Mouse (Mus musculus) spleen, postnatal 36 days (tissue): ENCODE results near the gene Filip1.

Experiments used
- DNase-seq, 2 experiments: peaks; one replicate each; pipeline ENCODE4 v3.0.0; 2022; ENCODE audit warnings: low spot score in 2 of 2, mixed read lengths in 1 of 2

The Filip1 gene

DNA sequence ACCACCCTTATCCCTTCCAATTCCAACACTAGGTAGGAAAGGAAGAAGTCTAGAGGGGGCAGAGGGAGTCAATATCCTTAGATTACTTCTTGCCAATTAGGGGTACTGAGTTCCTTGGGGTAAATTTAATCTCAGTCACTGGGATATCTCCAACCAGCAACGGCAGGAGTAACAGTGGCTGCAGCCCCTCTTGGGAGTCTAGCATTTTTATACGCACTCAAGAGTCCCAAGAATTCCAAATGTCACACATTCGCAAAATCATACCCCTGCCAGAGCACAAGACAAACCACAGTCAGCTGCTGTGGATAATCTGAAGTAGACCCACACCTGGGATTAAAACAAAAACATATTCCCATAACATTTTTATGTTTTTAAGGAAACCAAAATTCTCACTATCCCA lies 102.5 kb downstream of the Filip1 start:
- DNase-seq, result no peak

DNA sequence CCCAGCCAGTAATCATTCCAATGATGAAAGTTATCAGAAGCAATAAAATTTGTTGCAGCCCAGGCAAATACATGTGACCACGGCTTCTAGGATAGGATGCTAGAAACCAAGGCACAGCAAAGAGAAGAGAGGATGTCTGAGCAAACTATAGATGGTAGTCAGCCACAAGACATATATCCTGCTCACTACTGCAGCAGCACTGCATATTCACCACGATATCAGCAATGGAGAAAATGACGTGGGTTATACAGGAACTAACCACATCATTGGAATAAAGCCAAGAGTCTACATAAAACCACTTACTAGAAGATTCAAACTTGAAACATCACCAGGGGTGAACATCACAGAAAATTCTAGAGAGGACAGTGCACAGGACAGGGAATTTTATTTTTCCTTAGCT lies 113.8 kb downstream of the Filip1 start:
- no peak for DNase-seq

DNA sequence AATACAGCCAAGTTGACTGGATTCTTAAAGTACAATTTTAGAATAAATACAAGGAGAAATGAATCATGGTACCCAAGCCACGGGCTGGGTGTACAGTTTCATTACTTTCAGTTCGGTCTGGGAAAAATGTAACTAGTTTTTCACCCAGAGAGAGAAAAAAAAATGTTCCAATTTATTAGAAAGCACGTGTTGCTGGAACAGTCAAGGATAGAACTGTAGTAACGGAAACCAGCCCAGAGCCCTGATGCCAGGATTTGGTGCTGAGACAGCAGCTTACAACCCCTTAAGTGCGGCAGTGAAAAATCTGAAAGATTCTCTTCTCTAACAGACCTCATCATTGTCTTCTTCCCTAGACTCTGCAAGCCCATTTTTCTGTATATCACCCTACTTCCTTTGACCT lies 118.0 kb downstream of the Filip1 start:
- DNase-seq, result no peak

DNA sequence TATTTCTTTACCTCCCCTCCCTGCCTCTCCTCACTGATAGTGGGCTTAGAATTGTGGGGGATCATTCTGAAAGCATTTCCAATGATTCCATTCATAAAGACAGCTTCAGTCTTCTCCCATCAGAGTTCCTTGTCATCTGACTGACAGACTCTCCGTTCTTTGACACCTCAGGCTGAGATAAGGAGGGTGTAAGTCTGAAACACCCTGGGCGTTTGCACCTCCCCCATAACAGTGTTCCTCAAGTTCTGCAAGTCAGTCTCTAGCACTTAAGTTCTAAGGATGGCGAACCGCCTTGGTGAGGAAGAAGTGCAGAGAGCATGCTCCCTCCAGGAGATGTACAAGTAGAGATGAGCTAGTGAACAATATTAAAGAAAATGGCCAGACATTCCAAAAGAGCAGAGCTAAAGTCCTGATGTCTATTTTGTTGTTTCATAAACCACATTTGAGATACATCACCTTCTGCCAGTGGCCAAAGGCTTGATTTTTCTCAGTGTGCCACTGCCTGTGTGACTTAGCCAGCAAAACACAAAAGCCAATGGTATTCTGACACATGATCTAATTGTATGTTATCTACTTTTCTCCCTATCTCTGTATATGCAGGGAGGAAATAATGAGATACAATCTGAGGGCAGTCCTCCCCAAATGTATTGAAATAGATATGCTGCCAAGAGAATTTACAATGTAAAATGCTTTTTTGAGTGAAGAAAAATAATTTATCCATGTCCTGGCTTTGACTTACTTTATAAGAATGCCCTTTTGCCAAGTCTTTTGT lies 118.6 kb downstream of the Filip1 start:
- DNase-seq, result no peak

DNA sequence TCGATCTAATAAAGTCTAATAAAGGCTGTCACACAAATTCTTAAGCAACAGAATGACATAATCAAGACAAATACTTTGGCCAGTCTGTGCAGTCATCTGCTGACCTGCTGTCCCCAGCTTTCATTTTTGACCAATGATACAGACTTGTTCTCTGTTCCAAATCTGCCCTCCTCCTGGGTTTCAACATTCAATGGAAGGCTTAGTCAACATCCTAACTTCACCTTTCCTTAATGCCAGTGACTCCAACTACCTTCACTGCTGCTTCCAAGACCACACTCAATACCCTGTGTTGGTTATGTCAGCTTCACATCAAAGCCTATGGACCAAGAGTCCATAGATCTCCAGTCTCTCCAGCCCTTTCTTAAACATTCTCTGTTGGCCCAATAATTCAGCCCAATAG lies 120.5 kb downstream of the Filip1 start:
- DNase-seq, result no peak

DNA sequence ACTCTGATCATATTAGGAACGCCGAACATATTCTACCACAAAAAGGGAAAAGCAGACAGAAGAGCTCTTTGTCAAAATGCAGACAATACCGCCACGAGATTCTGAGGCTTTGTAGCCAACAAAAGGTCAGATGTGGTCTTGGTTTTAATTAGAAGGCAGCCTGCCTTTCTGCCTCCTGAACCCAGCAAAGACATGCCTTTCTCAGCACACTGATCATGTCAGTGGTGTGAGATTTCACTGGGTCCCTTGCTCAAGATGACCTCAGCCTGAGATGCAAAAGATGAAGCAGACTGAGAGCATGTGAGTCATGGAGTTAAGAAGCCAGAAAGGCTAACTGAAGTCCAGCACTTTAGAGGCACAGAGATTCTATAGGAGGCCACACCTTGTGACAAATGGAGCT lies 122.2 kb downstream of the Filip1 start:
- no peak for DNase-seq

DNA sequence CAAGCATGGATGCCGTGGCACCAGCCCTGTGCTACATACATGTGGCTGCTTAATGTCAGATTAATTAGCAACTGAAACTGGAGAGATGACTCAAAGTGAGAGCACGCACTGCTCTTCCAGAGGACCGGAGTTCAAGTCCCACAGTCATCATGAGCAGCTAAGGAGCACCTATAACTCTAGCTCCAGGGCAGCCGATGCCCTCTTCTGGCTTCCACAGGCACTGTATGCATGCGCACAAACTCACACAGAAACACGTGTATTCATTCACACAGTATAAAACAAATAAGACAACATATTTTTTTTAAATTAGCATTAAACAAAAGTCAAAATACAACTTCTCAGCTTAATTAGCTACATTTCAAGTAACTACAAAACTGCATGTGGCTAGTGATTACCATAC lies 123.5 kb downstream of the Filip1 start:
- no peak for DNase-seq

DNA sequence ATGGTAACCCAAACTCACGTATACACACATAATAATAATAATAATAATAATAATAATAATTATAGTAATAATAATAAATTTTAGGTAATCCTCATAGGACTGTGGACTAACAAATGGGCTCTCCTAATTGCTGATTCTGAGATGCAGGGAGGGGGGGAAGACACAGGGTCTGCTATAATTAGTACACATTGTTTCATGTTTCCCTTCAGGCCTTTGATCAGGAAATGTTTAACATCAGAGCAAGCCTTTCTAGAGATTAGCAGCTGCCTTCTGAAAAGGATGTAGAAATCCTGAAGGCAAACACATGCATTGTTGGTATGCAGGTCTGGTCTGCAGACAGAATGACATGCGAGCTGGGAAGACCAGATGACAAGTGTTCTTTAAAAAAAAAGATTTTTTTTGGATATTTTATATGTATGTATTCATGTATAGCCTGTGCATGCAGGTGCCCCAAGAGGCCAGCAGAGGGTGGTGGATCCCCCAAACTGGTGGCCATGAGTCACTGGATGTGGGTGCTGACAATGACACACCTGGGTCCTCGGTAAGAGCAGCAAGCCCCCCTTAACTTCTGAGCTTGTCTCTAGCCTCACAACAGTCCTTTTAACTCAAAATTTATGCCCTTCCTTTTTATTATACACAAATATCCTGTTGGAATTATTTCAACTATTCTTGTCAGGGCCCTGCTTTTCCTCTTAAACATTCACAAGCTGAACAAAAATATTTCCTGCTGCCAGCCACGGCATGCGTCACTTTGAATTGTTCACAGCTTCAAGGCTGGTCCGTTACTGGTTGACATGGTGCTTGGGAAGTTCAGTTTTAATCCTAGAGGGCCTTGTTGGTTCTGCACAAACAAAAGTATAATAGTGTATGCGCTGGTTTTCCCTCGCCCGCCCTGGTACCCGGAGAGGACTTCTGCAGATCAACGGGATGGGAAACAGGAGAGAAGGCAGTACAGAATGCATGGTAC lies 127.1 kb downstream of the Filip1 start:
- DNase-seq, result no peak

DNA sequence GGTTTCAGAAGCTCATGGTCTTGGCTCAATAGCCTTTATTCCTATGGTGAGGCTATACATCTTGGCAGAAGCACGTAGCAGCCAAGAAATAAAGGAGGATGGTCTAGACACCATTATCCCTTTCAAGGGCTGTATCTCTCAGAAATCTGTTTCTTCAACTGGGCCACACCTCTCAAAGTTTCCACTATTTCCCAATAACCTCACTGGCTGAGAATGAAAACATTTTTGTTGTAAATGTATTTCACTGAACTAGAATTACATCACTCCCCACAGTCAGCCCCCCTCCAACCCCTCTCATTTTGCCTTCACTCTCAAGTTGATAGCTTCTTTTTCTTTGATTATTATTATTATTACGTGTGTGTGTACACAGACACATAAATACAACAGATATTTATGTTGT lies 129.5 kb downstream of the Filip1 start:
- DNase-seq, result no peak

DNA sequence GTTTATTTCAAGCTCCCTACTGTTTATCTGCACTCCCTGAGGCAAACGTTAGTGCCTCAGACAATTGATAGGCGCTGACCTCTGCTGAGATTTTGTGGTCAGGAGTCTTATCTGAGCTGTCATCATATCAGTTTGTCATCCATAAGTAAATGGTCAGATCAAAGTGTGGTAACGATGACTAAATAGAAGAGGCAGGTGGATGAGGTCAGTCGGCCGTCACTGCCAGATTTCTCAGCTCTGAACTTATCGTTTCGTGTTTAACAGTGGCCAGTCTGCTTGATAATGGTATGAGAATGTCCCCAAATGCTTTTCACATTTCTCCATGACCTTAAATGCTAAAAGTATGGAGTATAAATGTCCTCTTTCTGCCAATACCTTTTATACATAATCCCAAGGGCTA lies 132.6 kb downstream of the Filip1 start:
- DNase-seq, result no peak

DNA sequence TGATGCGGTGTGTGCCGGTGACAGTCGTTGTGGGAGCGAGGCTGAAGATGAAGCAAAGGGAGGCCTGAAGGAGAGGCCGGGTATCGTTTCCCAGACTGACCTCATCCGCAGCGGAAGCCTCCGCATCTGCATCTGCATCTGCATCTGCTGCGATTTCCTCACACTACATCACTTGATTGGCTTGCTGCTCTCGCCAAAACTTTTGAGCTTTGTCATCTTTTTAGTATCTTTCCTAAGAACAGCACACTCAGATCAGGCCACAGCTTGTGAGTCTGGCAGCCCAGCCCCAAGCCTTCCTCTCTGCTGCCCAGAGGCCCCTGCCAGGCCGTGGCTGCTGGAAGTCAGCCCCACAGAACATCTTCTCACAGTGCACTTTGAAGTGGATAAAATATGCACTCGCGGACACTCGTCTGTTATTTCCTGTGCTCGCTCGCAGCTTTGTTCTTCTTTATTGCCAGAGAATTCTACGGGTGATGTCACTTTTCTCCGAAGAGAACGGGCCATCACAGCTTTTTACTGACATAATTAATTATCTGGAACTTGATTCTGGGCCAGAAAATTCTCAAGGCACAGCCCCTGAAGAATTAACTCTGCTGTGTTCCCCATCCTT lies 137.0 kb downstream of the Filip1 start:
- DNase-seq, result no peak

DNA sequence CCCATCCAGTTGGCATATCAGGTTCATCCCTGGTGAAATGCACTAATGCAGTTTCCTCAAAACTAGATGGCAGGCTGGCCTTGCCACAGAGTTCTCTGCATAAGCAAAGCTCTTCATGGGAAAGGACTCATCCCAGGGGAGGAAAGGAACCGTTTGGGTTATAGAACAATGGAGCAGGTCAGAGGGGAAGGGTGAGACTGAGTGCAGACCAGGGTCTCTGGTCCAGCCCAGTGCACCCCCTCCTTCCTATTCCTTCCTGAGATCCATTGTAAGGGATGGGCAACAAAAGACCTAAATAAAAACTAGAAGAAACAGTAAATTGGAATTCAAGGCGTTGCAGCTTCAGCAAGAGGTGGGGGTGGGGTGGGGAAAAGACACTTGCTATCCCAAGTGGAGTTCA lies 140.1 kb downstream of the Filip1 start:
- DNase-seq, result no peak

DNA sequence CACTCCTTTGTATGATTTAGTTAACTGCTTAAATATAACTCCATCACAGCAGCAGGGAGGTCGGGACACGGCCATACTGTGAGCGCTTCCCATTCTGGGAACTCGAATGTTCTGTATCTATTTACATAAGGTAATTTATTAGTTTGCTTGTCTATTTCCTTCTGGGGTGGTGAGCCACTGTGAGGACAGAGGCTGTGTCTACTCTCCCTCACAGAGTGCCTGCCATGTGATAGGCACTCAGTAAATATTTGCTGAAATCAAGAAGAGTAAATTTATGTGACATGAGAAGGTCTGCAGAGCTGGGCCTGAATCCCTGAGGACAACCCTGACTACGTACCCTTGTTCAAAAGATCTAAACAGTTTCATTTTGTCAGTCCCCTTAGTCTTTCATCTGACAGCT lies 143.1 kb downstream of the Filip1 start:
- DNase-seq, result no peak

DNA sequence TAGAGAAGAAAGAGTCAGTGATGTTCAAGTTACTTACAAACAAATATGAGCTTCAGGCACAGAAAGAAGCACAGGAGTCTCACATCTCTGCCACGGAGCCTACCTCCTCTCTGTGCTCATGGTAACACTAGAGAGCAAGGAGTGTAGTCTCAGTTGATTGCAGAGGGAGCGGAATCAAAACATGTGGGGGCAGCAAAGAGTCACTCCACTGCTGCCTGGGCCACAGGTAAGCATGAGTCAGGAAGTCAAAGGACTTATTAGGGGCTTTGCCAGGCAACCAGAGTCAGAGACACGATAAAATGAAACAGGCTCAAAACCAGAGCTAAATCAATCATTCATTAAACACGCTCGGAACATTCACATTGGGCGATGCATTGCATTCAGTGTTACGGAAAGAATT lies 146.7 kb downstream of the Filip1 start:
- no peak for DNase-seq

DNA sequence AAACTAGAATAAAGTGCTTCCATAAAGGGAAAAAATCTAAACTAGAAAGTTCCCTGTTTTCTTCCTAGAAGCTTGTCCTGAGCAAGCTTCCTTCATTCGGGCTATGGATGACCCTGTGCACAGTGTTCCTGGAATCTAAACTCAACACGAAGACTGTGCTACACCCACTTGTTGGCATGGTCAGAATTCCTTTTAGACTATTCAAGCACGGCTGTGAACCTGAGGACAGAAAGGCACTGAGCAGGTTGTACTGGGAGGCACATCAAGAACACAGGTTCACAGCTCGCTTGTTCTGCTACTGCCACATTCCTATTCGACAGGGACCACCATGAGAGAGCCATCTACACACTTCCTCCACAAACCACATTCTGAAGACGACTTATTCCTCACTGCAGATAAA lies 150.1 kb downstream of the Filip1 start:
- DNase-seq, result no peak

DNA sequence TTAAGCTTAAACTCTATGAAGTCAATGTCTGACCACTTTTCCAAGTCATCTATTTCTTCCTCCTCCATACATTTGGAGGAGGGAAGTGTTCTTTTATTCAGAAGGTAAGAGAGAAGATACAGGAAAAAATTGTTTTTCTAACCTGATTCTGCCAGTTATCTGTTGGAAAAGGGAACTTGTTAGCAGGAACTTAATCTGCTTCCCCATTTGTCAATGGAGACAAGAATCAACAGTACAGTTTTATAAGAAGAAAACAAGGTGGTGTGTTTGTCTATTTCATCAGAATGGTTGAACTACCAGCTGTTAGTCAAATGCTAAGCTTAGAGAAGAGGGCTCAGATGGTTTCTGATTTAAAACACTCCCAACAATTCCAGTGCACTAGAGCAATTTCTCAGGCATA lies 165.6 kb downstream of the Filip1 start:
- DNase-seq, result no peak

DNA sequence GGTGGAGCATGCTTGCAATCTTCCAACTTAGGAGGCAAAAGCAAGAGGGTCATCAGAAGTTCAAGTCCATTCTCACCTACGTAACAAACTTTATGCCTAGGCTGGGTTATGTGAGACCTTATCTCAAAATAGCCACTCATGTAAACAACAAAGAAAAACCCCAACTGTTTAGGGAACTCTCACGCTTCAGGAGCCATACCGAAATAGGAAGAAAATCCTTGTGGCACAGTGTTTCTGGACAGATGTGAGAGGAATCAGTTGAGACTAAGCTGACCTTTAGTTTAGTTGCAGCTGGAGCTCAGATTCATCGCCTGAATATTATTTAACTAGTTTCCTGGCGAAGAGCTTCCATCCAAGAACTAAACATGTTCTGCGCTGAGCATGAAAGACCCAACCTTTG lies 170.0 kb downstream of the Filip1 start:
- DNase-seq, result no peak

DNA sequence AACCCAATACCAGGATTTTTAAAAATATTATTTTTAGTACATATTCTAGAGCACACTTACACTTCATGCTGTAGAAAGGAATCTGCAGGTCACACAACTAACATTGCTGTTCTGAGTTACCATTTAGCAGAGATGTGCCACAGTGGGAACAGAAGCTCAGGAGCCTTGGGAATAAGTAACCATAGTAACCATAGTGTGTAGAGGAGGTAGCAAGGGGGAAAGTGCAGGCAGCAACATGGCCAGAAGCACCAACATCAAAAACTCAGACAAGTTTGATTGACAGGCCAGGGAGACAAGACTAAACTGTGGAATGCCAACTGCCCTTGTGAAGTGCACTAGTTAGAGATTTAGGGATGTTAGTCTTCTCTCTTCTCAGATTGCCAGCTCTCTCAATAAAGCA lies 170.6 kb downstream of the Filip1 start:
- no peak for DNase-seq

DNA sequence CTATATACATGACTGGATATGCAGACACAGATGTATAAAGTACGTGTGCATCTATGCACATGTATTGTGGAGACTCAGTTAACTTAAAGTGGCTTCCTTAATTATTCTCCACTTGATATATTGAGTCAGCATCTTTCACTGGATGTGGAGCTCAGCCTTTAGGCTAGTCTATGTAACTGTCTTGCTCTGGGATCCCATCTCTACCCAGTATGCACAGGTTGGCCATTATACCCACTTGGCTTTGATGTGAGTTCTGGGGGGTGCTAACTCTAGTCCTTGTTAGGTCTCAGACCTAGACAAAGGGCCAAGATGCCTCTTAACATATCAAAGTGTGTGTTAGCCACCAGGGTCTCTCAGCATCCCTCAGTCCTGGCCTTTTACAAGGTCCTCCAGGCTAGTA lies 181.4 kb downstream of the Filip1 start:
- DNase-seq, result no peak

DNA sequence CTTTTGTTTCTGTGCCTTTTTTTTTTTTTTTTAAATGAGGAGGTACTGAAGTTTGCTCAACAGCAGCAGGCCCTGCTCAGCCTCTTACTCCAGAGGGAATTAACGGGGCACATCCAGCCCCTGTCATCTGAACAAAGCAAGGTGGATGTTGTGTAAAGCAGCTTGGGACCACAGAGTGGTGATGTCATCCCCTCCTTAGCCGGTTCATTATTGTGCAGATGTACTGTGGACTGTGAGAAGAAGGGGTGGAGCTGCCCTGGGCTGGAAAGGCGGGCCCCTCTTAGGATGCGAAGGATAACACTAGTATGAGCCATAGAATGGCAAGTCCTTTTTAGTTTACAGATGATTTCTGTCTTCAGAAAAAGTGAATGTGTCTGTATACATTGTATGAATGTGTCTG lies 181.8 kb downstream of the Filip1 start:
- no peak for DNase-seq

DNA sequence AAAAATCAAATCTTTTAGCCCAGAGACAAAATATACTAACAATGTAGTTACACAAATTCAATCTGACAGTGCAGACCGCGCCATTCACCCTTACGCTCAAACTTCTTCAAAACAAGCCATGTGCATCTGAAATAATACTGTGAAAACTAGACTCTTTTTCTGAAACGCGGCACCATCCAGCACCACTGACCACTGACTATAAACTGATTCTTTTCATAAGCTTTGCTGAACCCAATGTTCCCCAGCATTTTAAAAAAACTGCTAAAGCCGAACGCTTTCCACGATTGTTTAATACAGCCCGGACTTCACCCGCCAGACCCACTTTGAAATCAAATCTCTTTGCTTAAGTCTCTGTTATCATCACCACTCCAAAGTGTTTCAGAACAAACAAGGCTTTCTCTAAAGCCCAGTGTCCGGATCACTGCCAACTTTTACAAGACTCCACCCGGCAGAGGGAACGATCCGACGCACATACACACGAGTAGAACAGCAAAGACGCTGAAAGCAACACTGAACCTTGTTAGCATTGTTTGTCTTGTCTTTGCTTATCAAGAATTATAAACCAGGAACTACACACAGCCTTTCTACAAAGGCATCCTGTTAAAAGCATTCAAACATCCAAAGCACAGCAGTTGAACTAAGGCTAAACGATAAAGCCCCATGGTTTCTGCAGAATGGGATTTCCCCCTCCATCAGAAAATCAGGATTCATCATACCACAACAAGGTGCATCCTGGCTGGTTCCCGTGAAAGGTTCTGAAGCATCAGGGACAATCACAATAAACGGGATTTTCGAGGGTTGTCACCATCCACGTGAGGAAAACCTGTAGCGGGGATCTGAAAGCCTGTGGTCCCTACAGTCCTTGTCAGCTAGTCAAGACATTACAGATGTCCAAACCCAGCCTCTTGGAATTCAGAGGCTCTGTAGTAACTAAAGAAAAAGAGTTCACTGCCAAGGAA lies 182.5 kb downstream of the Filip1 start:
- DNase-seq, result no peak

DNA sequence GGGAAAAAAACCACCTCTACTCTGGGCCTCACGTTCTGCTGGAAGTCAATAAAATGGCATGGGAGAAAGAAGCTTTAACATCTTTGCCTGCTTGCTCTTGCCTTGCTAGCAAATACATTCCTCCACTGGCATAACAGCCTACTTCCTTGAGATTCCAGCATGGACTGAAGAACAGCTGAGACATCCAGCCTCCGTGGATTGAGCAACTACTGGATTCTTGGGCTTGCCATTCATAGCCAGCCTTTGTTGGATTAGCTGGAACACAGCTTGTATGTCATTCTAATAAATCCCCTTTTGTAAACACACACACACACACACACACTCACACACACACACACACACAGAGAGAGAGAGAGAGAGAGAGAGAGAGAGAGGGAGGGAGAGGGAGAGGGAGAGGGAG lies 185.6 kb downstream of the Filip1 start:
- no peak for DNase-seq
